In the genomic region with DNA sequence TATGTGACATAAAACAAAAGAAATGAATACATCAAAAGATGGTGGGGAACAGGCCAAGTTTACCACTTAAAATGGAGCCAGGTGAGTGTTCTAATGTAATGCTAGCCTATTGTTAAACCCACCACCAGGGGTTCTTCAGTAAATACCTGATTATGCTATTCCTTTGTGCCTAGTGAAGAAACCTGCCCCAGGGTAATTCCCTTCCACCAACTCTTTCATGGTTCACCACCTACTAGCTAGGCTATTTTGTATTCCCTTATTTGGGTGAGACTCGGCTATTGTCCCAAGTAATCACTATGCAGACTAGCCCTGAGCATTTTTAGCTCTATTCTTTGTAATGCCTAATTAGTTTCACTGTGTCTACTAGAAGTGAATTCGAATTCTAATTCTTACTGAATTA, we compare ENCODE assay signal across 41 mouse cellular contexts. TPM values are rescaled to one million over a fixed set of nuclear protein-coding genes. Genes with fewer than 3 reads are reported as not detected.
A peak's percentile ranks its signal among the peaks of the same experiment; 100 is the strongest.
DNase-seq lines count a peak whose midpoint lies in the region; ATAC-seq lines count a peak whose summit lies in the region.
"Had no signal": no experiment of that assay in that cellular context is flagged by ENCODE, and none has a peak within 500 bp of the region (broad histone marks: within the 10 kb centered on the region; RNA-seq: fewer than 3 reads in every experiment).

No protein-coding gene starts in this region.

- H3K27ac ChIP-seq in embryonic facial prominence, embryonic 14.5 days (replicated peaks; ENCODE audit: low read depth, low read length), result no peak overlapping the region
- no peak overlapping the region for H3K27ac ChIP-seq in embryonic facial prominence, embryonic 10.5 days (replicated peaks)
- H3K27ac ChIP-seq in forebrain, embryonic 16.5 days (ENCODE audit: low read length), result no peak overlapping the region
- no peak overlapping the region for H3K27ac ChIP-seq in kidney, embryonic 15.5 days
- H3K27ac ChIP-seq: heart, adult 2 months; hindbrain, embryonic 14.5 days; liver, embryonic 14.5 days; midbrain, embryonic 15.5 days; stomach, postnatal 0 days had no signal

- H3K4me2 ChIP-seq in embryonic facial prominence, embryonic 14.5 days (ENCODE audit: low read depth, low read length), result no peak overlapping the region
- H3K4me2 ChIP-seq in forebrain, embryonic 16.5 days (ENCODE audit: low read length), result no peak overlapping the region
- no peak overlapping the region for H3K4me2 ChIP-seq in kidney, embryonic 15.5 days
- H3K4me2 ChIP-seq: heart, embryonic 12.5 days; hindbrain, embryonic 14.5 days; midbrain, embryonic 15.5 days had no signal

- H3K4me3 ChIP-seq in embryonic facial prominence, embryonic 14.5 days (ENCODE audit: low read depth, low read length), result no peak overlapping the region
- H3K4me3 ChIP-seq in embryonic facial prominence, embryonic 10.5 days, result no peak overlapping the region
- no peak overlapping the region for H3K4me3 ChIP-seq in forebrain, embryonic 16.5 days (replicated peaks; ENCODE audit: low read length)
- no peak overlapping the region for H3K4me3 ChIP-seq in kidney, embryonic 15.5 days (replicated peaks)
- H3K4me3 ChIP-seq: heart, adult 2 months; heart, embryonic 12.5 days; midbrain, embryonic 15.5 days had no signal

- no peaks in the 10 kb centered on the region for H3K4me1 ChIP-seq in embryonic facial prominence, embryonic 14.5 days (ENCODE audit: control insufficient read depth, insufficient read depth, low read length)
- no peaks in the 10 kb centered on the region for H3K4me1 ChIP-seq in embryonic facial prominence, embryonic 10.5 days
- no peaks in the 10 kb centered on the region for H3K4me1 ChIP-seq in forebrain, embryonic 16.5 days (replicated peaks; ENCODE audit: control insufficient read depth, insufficient read depth, low read length)
- no peaks in the 10 kb centered on the region for H3K4me1 ChIP-seq in kidney, embryonic 15.5 days
- H3K4me1 ChIP-seq: heart, embryonic 12.5 days; midbrain, embryonic 15.5 days had no signal

- no peaks in the 10 kb centered on the region for H3K27me3 ChIP-seq in embryonic facial prominence, embryonic 14.5 days (replicated peaks; ENCODE audit: control insufficient read depth, insufficient read depth, low read length)
- H3K27me3 ChIP-seq in embryonic facial prominence, embryonic 10.5 days (replicated peaks; ENCODE audit: low read depth, poor library complexity, severe bottlenecking), result no peaks in the 10 kb centered on the region
- H3K27me3 ChIP-seq in forebrain, embryonic 16.5 days (replicated peaks; ENCODE audit: control insufficient read depth, insufficient read depth, low read length), result no peaks in the 10 kb centered on the region
- H3K27me3 ChIP-seq in kidney, embryonic 15.5 days, result no peaks in the 10 kb centered on the region
- H3K27me3 ChIP-seq: heart, embryonic 12.5 days; midbrain, embryonic 15.5 days; Patski had no signal

- H3K9me3 ChIP-seq in embryonic facial prominence, embryonic 14.5 days (ENCODE audit: control insufficient read depth, low read length), result no peaks in the 10 kb centered on the region
- H3K9me3 ChIP-seq in embryonic facial prominence, embryonic 10.5 days, result no peaks in the 10 kb centered on the region
- H3K9me3 ChIP-seq in forebrain, embryonic 16.5 days (ENCODE audit: control insufficient read depth, low read length), result no peaks in the 10 kb centered on the region
- H3K9me3 ChIP-seq in kidney, embryonic 15.5 days (replicated peaks), result no peaks in the 10 kb centered on the region
- H3K9me3 ChIP-seq: G1E; heart, embryonic 12.5 days; midbrain, embryonic 15.5 days had no signal

- WGBS in embryonic facial prominence, embryonic 14.5 days, result 66% methylated on average over 2 of the region's 2 CpGs
- 69% methylated on average over 2 of the region's 2 CpGs for WGBS in embryonic facial prominence, embryonic 10.5 days
- 22% methylated on average over 2 of the region's 2 CpGs for WGBS in forebrain, embryonic 16.5 days
- 77% methylated on average over 2 of the region's 2 CpGs for WGBS in kidney, embryonic 15.5 days

- H3K9ac ChIP-seq in embryonic facial prominence, embryonic 14.5 days (ENCODE audit: low read depth, low read length), result no peak overlapping the region
- no peak overlapping the region for H3K9ac ChIP-seq in forebrain, embryonic 16.5 days (replicated peaks; ENCODE audit: low read depth, low read length)
- H3K9ac ChIP-seq in kidney, embryonic 15.5 days, result no peak overlapping the region
- H3K9ac ChIP-seq: heart, embryonic 12.5 days; hindbrain, embryonic 14.5 days; liver, embryonic 14.5 days; midbrain, embryonic 15.5 days had no signal

- peak; percentile 2 for DNase-seq in embryonic facial prominence, embryonic 14.5 days (ENCODE audit: low spot score)
- DNase-seq in embryonic facial prominence, embryonic 10.5 days (ENCODE audit: low spot score), result no peak
- DNase-seq in ES-CJ7 (ENCODE audit: low read depth, low spot score) (peak; percentile 97), ZHBTc4 (ENCODE audit: low read depth, low spot score) (peak; percentile 96)
- DNase-seq in cerebellum, postnatal 14 days, result no peak
- no peak for DNase-seq in heart, postnatal 14 days
- DNase-seq: adrenal gland, adult 8-10 months; cerebellum, adult 11-12 months; cerebellum, adult 9-11 months; heart, adult 2 months; kidney, adult 9 months; kidney, postnatal 14 days; liver; lung, adult 2 months; lung, postnatal 14 days; right cerebral cortex, adult 18-20 months; thymus, adult 18-20 months; thymus, postnatal 25 days had no signal

- no peak for ATAC-seq in embryonic facial prominence, embryonic 14.5 days (ENCODE audit: low read depth)
- ATAC-seq in forebrain, embryonic 16.5 days, result peak; percentile 64; the same call in 1 of the 2 replicates
- ATAC-seq in kidney, embryonic 15.5 days (replicated peaks; ENCODE audit: low FRiP score), result no peak
- ATAC-seq: activated CD4-positive, CD25-positive, alpha-beta regulatory T cell, adult 4 months; intestine, postnatal 0 days; midbrain, embryonic 15.5 days; Patski had no signal

- intact Hi-C loops in heart, postnatal 14 days (cut with DNase I), result no loop called here

- H3K36me3 ChIP-seq in embryonic facial prominence, embryonic 14.5 days (ENCODE audit: control insufficient read depth, insufficient read depth, low read length), result no peaks in the 10 kb centered on the region
- no peaks in the 10 kb centered on the region for H3K36me3 ChIP-seq in embryonic facial prominence, embryonic 10.5 days (replicated peaks)
- no peaks in the 10 kb centered on the region for H3K36me3 ChIP-seq in forebrain, embryonic 16.5 days (ENCODE audit: control insufficient read depth, insufficient read depth)
- no peaks in the 10 kb centered on the region for H3K36me3 ChIP-seq in kidney, embryonic 15.5 days
- H3K36me3 ChIP-seq: G1E; heart, embryonic 12.5 days; midbrain, embryonic 15.5 days had no signal

RNA-seq across cellular contexts. Expression of gene Vmn2r3, which starts 32.3 kb away (rescaled TPM):
- polyA plus RNA-seq in embryonic facial prominence, embryonic 14.5 days (2014; fragmentation: Nextera tagmentation; extraction: Ambion mirVana), result not detected in 2 replicates
- polyA plus RNA-seq in embryonic facial prominence, embryonic 10.5 days (2016; fragmentation: Nextera tagmentation; extraction: Ambion mirVana), result not detected in 2 replicates
- not detected in 2 replicates for polyA plus RNA-seq in forebrain, embryonic 16.5 days (2015; fragmentation: Nextera tagmentation; extraction: Ambion mirVana)
- polyA plus RNA-seq in kidney, embryonic 15.5 days (2015; fragmentation: Nextera tagmentation; extraction: Ambion mirVana), result not detected in 2 replicates
- not detected for total RNA-seq in heart, postnatal 14 days (2021)
- total RNA-seq: adrenal gland, adult 8-10 months; gastrocnemius, adult 8-10 months; gastrocnemius, postnatal 4 days; heart, adult 2 months; hematopoietic stem cell, adult 5-6 weeks; layer of hippocampus, postnatal 10 days; left cerebral cortex, adult 18-20 months; left cerebral cortex, postnatal 14 days; neutrophil, adult 5-6 weeks had no signal
- polyA plus RNA-seq: cortical plate, adult 2 months; G1E; heart, adult 2 months; heart, embryonic 12.5 days; heart, postnatal 0 days; limb, embryonic 11.5 days; liver, embryonic 14.5 days; lung, adult 2 months; midbrain, embryonic 15.5 days; neural tube, embryonic 11.5 days; spleen, adult 2 months; stomach, postnatal 0 days had no signal

Comparison
In these comparisons a context has a peak if more than half of its experiments do, and no peak if none do; other contexts are left out.
1. DNase-seq: peak in embryonic facial prominence, embryonic 14.5 days (single experiment), ES-CJ7 (single experiment) and ZHBTc4 (single experiment); none in embryonic facial prominence, embryonic 10.5 days (single experiment), cerebellum, postnatal 14 days (0 of 2) and heart, postnatal 14 days (0 of 2).